Mouse (Mus musculus) midbrain, embryonic 13.5 days (tissue): ENCODE results near the gene Spon2. TPM values are rescaled to one million over a fixed set of nuclear protein-coding genes. Genes with fewer than 3 reads are reported as not detected.

Experiments used
- polyA plus RNA-seq: library from polyadenylated mRNA; unstranded; fragments of >200 nt; fragmentation: Nextera tagmentation; extraction: Ambion mirVana; gene quantifications from 2 replicates; pipeline ENCODE4 v1.2.1, GENCODE M21; 2015

The Spon2 gene
- polyA plus RNA-seq, 1 experiment from 2014 or later: 1.9 TPM

Other genes starting within 250 kb of the Spon2 start
- gene Ywhah, start 199.6 kb downstream of the Spon2 start, polyA plus RNA-seq: 517 and 561 TPM in 2 replicates
- gene Slc5a1, start 114.2 kb downstream of the Spon2 start, polyA plus RNA-seq: 0.09 TPM in 1 of 2 replicates, not detected in the other
- 527 and 571 TPM in 2 replicates for gene Ctbp1, start 56.5 kb upstream of the Spon2 start, polyA plus RNA-seq
- 138 and 146 TPM in 2 replicates for gene Maea, start 117.1 kb upstream of the Spon2 start, polyA plus RNA-seq
- gene Uvssa, start 160.1 kb upstream of the Spon2 start, polyA plus RNA-seq: 9.4 and 9.9 TPM in 2 replicates
- not detected in 2 replicates for gene Nkx1-1, start 215.5 kb upstream of the Spon2 start, polyA plus RNA-seq